Mouse (Mus musculus) heart, adult 2 months (tissue): ENCODE data around the gene Gm26602. TPM values are rescaled to one million over a fixed set of nuclear protein-coding genes. Genes with fewer than 3 reads are reported as not detected.

Experiments used
- DNase-seq, 2 experiments: peaks; one replicate each; pipeline ENCODE4 v3.0.0; 2021
- H3K27ac ChIP-seq: fragments of 200-600 bp; 2 replicates; pipeline ENCODE4 v1.8.1; 2022
- H3K27me3 ChIP-seq: fragments of 200-500 bp; 2 replicates; pipeline ENCODE4 v1.6.1; 2012; ENCODE audit warnings: mild to moderate bottlenecking, low read length, inconsistent platforms, mixed read lengths; ENCODE audit not compliant: control insufficient read depth, insufficient read depth
- H3K36me3 ChIP-seq: fragments of 200-500 bp; 2 replicates; pipeline ENCODE4 v1.6.1; 2012; ENCODE audit warnings: low read length, inconsistent platforms; ENCODE audit not compliant: control insufficient read depth, insufficient read depth
- H3K4me1 ChIP-seq: fragments of 200-500 bp; 2 replicates; pipeline ENCODE4 v1.6.1; 2011; ENCODE audit warnings: low read length; ENCODE audit not compliant: control insufficient read depth, insufficient read depth
- H3K4me3 ChIP-seq: fragments of 200-600 bp; 2 replicates; pipeline ENCODE4 v1.8.1; 2022
- H3K79me2 ChIP-seq: fragments of 200-500 bp; replicated peaks from 2 replicates; pipeline ENCODE4 v1.6.1; 2012; ENCODE audit warnings: mild to moderate bottlenecking, inconsistent platforms, low read length, moderate library complexity, mixed read lengths; ENCODE audit not compliant: control insufficient read depth, insufficient read depth
- H3K9ac ChIP-seq: fragments of 200-500 bp; 2 replicates; pipeline ENCODE4 v1.6.1; 2012; ENCODE audit warnings: low read depth, mild to moderate bottlenecking, control low read depth, inconsistent platforms, low read length, mixed read lengths
- CTCF ChIP-seq: fragments of 200-600 bp; IDR thresholded peaks from 2 replicates; pipeline ENCODE4 v1.8.1; 2022; ENCODE audit warnings: antibody characterized with exemption, mild to moderate bottlenecking, moderate library complexity
- EP300 ChIP-seq: fragments of 200-500 bp; IDR thresholded peaks from 2 replicates; pipeline ENCODE4 v1.6.1; 2011; ENCODE audit warnings: low read depth, low read length, control low read depth; ENCODE audit not compliant: insufficient read depth
- POLR2A ChIP-seq: fragments of 200-500 bp; IDR thresholded peaks from 2 replicates; pipeline ENCODE4 v1.6.1; 2011; ENCODE audit warnings: mild to moderate bottlenecking, low read depth, low read length, control low read depth; ENCODE audit not compliant: insufficient read depth
- WGBS: fragments of 180-500 bp; shearing (Covaris S2); methylation state at CpG from one replicate; pipeline ENCODE4 v1.1.7; 2018; 5-methylcytosine and 5-hydroxymethylcytosine counted together
- intact Hi-C: fragments of 180-260 bp; cut with DNase I; formaldehyde crosslinking; loops from one replicate; pipeline ENCODE4 v1.15.1; 2025
- polyA plus RNA-seq: library from polyadenylated mRNA; depleted of rRNA; stranded (reverse); fragments of >200 nt; gene quantifications from 2 replicates; pipeline ENCODE4 v1.2.3, GENCODE M21; 2012
- total RNA-seq, 2 experiments: library from RNA; stranded (reverse); gene quantifications; 2 replicates each; pipeline ENCODE4 v1.2.3; 2021

Gm26602 gene
- total and polyA plus RNA-seq, 3 experiments: not detected

GRCm38 (mm10) chr10:79936911-79937441, 26.3 kb downstream of the Gm26602 start:
- WGBS: 9% methylated on average over 27 of the region's 27 CpGs
- Histone ChIP-seq H3K4me3 (peak overlapping the region; percentile 23; the same call in 1 of the 2 replicates), H3K27ac (peak overlapping the region; percentile 43), H3K27me3 (no peaks in the 10 kb centered on the region), H3K79me2 (no peaks in the 10 kb centered on the region), H3K4me1 (peaks cover 31% of the 10 kb centered on the region), H3K9ac (no peak overlapping the region), H3K36me3 (no peaks in the 10 kb centered on the region)
- DNase-seq: peak; percentile 82 to 90
- TF ChIP-seq POLR2A (no peak), EP300 (0 out of 2 replicates have a peak, but pooled peaks have one; percentile 10)
- intact Hi-C loops: no loop called here

DNA sequence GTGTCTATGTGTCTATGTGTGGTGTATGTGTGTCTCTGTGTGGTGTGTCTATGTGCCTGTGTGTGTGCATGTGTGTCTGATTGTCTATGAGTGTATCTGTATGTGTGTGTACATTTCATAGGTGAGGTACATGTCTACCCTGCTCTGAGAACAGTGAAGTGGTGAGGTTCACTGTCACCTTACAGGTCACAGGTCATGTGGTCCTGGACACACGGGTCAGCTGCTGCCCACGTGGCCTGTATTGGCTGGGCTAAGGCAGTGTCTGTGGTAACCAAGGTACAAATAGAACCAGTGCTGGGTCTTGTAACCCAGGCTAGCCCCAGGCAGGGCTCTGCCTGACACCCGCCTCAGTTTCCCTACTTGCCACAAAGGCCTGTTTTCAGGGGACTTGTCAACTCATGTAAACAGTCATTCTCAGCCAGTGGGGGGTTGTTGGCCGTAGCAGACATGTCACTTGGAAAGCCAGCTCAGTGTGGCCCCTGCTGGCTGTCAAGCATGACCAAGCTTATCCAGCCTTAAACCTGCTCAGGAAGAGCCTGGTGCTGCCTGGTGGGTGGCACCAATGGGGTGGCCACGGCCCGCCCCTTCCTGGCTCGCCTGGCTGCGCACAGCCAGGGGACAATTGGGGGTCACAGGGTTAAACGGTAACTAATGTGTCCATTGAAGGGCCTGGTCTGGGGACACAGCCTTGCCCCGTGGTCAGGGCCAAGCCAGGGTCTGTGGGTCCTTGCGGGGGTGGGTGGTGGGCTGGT, 27.3 kb downstream of the Gm26602 start:
- 85% methylated on average over 11 of the region's 11 CpGs for WGBS
- TF ChIP-seq EP300 (no peak), POLR2A (no peak), CTCF (no peak)
- H3K4me3 ChIP-seq: no peak overlapping the region
- no peak overlapping the region for H3K9ac ChIP-seq
- H3K79me2 ChIP-seq: no peaks in the 10 kb centered on the region
- no peak for DNase-seq
- intact Hi-C loops: no loop called here
- no peak overlapping the region for H3K27ac ChIP-seq
- H3K27me3 ChIP-seq: no peaks in the 10 kb centered on the region
- H3K4me1 ChIP-seq: peaks cover 24% of the 10 kb centered on the region
- H3K36me3 ChIP-seq: no peaks in the 10 kb centered on the region

DNA sequence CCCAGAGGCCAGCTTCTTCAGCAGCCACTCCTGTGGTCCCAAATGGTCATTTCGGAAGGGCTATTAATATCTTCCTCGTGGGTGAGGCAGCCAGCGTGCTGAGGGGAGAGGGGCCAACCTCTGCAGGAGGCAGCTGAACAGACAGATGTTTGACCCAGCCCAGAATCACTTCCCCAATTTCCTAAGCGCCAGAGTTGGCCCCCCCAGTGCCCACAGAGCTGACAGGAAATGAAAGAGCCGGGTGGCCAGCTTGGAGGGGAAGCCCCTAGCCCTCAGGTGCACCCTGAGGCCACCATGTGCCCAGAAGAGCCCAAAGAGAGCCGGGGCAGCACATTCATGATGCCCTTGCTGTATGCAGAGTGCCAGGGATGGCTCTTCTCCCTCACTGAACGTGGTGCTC, 30.1 kb downstream of the Gm26602 start:
- intact Hi-C loops: no loop called here
- WGBS: 36% methylated on average over 7 of the region's 7 CpGs
- Histone ChIP-seq H3K4me1 (peaks cover 7% of the 10 kb centered on the region), H3K79me2 (no peaks in the 10 kb centered on the region), H3K9ac (no peak overlapping the region), H3K4me3 (no peak overlapping the region), H3K36me3 (no peaks in the 10 kb centered on the region), H3K27ac (no peak overlapping the region), H3K27me3 (no peaks in the 10 kb centered on the region)
- TF ChIP-seq EP300 (0 out of 2 replicates have a peak, but pooled peaks have one; percentile 45), CTCF (no peak), POLR2A (no peak)
- DNase-seq: peak in 1 of 2 experiments; percentile 77

DNA sequence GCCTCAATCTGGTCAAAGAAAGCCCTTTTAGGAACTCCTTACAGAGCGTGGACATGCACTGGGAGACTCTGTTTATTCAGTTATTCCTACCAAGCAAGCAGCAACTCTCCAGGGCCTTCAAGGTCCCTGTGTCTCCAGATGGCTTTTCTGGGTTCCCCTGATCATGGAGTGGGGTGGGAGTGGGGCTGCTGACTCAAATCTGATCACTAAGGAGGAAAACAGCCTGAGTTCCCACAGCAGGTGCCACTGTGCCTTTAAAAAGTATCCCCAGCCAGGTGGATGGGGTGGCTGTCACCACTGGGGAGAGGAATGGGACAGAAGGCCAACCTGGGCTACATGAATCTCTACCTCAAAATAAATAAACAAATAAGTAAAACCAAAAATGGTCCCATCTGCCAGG, 32.3 kb downstream of the Gm26602 start:
- no peak overlapping the region for H3K27ac ChIP-seq
- 88% methylated on average over 1 of the region's 1 CpGs for WGBS
- TF ChIP-seq CTCF (no peak), EP300 (no peak), POLR2A (no peak)
- no peaks in the 10 kb centered on the region for H3K36me3 ChIP-seq
- intact Hi-C loops: no loop called here
- no peak overlapping the region for H3K4me3 ChIP-seq
- H3K4me1 ChIP-seq: no peaks in the 10 kb centered on the region
- no peak for DNase-seq
- no peaks in the 10 kb centered on the region for H3K27me3 ChIP-seq
- no peak overlapping the region for H3K9ac ChIP-seq
- no peaks in the 10 kb centered on the region for H3K79me2 ChIP-seq

- Histone ChIP-seq H3K4me3 (no peak overlapping the region), H3K79me2 (no peaks in the 10 kb centered on the region), H3K27me3 (no peaks in the 10 kb centered on the region), H3K4me1 (no peaks in the 10 kb centered on the region), H3K27ac (no peak overlapping the region), H3K36me3 (no peaks in the 10 kb centered on the region), H3K9ac (no peak overlapping the region)
- 89% methylated on average over 9 of the region's 9 CpGs for WGBS
- TF ChIP-seq CTCF: no peak
- TF ChIP-seq POLR2A: no peak
- TF ChIP-seq EP300: no peak
- intact Hi-C loops: no loop called here
- no peak for DNase-seq
Observed at GRCm38 (mm10) chr10:79943471-79943901, 32.8 kb downstream of the Gm26602 start.
